In genomic region chr5:147716276-147716675, GRCm38 (mm10) we compare ENCODE assay signal across 14 mouse cellular contexts. TPM values are rescaled to one million over a fixed set of nuclear protein-coding genes. Genes with fewer than 3 reads are reported as not detected.
DNase-seq lines count a peak whose midpoint lies in the region; ATAC-seq and TF ChIP-seq lines count a peak whose summit lies in the region.
"Had no signal": no experiment of that assay in that cellular context is flagged by ENCODE, and none has a peak within 500 bp of the region (broad histone marks: within the 10 kb centered on the region; RNA-seq: fewer than 3 reads in every experiment).

No protein-coding gene starts in this region.

- peaks cover 19% of the 10 kb centered on the region for H3K27me3 ChIP-seq in heart, embryonic 12.5 days (replicated peaks)
- H3K27me3 ChIP-seq in heart, embryonic 10.5 days (ENCODE audit: insufficient read depth, poor library complexity, severe bottlenecking), result peaks cover 24% of the 10 kb centered on the region
- H3K27me3 ChIP-seq in thymus, adult 2 months (ENCODE audit: control insufficient read depth, insufficient read depth, low read length), result peaks cover 3% of the 10 kb centered on the region; the same call in 1 of the 2 replicates

- no peak overlapping the region for H3K4me3 ChIP-seq in heart, embryonic 12.5 days
- H3K4me3 ChIP-seq in heart, embryonic 10.5 days, result no peak overlapping the region
- no peak overlapping the region for H3K4me3 ChIP-seq in thymus, adult 2 months (ENCODE audit: control insufficient read depth, insufficient read depth, low read length)
- H3K4me3 ChIP-seq: erythroblast, embryonic 14.5 days; limb, embryonic 12.5 days; liver, embryonic 15.5 days; megakaryocyte, embryonic 14.5 days had no signal

- no peak for TF ChIP-seq CTCF in thymus, adult 2 months (IDR thresholded peaks at IDR 0.05; ENCODE audit: borderline replicate concordance, control insufficient read depth, extremely low read depth, insufficient read depth, low read length, poor library complexity)

- no peak overlapping the region for H3K9ac ChIP-seq in heart, embryonic 12.5 days
- H3K9ac ChIP-seq: limb, embryonic 12.5 days; liver, embryonic 15.5 days had no signal

- no peak for TF ChIP-seq POLR2A in thymus, adult 2 months (IDR thresholded peaks at IDR 0.05; ENCODE audit: control insufficient read depth, extremely low read depth, insufficient read depth, low read length, poor library complexity)

- no peak for ATAC-seq in heart, embryonic 12.5 days (ENCODE audit: insufficient number of reproducible peaks, low FRiP score)
- ATAC-seq: activated CD4-positive, CD25-positive, alpha-beta regulatory T cell, adult 4 months had no signal

- DNase-seq in heart, embryonic 10.5 days (ENCODE audit: low spot score), result no peak
- DNase-seq in left cerebral cortex, postnatal 4 days, result peak; percentile 23
- DNase-seq in left cerebral cortex, postnatal 14 days (ENCODE audit: low spot score in 2 of 2), result no peak
- peak; percentile 60 for DNase-seq in brain, adult 2 months (ENCODE audit: low read depth, low spot score)
- DNase-seq in fat pad, adult 2 months (ENCODE audit: extremely low read depth, low read depth, low spot score), result peak; percentile 13
- no peak for DNase-seq in thymus, adult 2 months
- DNase-seq: gastrocnemius, postnatal 25 days; kidney, adult 8-10 months had no signal

- intact Hi-C loops in left cerebral cortex, postnatal 4 days (cut with DNase I), result no loop called here
- intact Hi-C loops in left cerebral cortex, postnatal 14 days (cut with DNase I), result loop anchor here (10.0 kb wide), 1 partner anchor 129 kb away; no protein-coding TSS in a partner anchor

- H3K27ac ChIP-seq in heart, embryonic 12.5 days (ENCODE audit: poor library complexity, severe bottlenecking), result peak overlapping the region; percentile 49; the same call in 1 of the 2 replicates
- H3K27ac ChIP-seq in heart, embryonic 10.5 days, result no peak overlapping the region
- H3K27ac ChIP-seq in thymus, adult 2 months (ENCODE audit: control insufficient read depth, insufficient read depth, low read length), result no peak overlapping the region
- H3K27ac ChIP-seq: limb, embryonic 12.5 days; liver, embryonic 15.5 days had no signal

- peaks cover 25% of the 10 kb centered on the region for H3K4me1 ChIP-seq in heart, embryonic 12.5 days (replicated peaks)
- peaks cover 22% of the 10 kb centered on the region for H3K4me1 ChIP-seq in heart, embryonic 10.5 days
- H3K4me1 ChIP-seq in thymus, adult 2 months (replicated peaks; ENCODE audit: control insufficient read depth, insufficient read depth, low read length), result no peaks in the 10 kb centered on the region
- H3K4me1 ChIP-seq: limb, embryonic 12.5 days; liver, embryonic 15.5 days had no signal

- H3K36me3 ChIP-seq in heart, embryonic 12.5 days, result no peaks in the 10 kb centered on the region
- H3K36me3 ChIP-seq in heart, embryonic 10.5 days, result 0 out of 2 replicates have a peak, but pooled peaks cover 2% of the 10 kb centered on the region
- H3K36me3 ChIP-seq in thymus, adult 2 months (ENCODE audit: control insufficient read depth, insufficient read depth, low read length), result no peaks in the 10 kb centered on the region
- H3K36me3 ChIP-seq: limb, embryonic 12.5 days; liver, embryonic 15.5 days had no signal

- peak overlapping the region; percentile 6; the same call in 1 of the 2 replicates for H3K4me2 ChIP-seq in heart, embryonic 12.5 days
- H3K4me2 ChIP-seq: limb, embryonic 12.5 days; liver, embryonic 15.5 days had no signal

- WGBS in heart, embryonic 12.5 days, result 83% methylated on average over 9 of the region's 9 CpGs
- 80% methylated on average over 9 of the region's 9 CpGs for whole genome bisulfite sequencing in heart, embryonic 10.5 days
- 93% methylated on average over 9 of the region's 9 CpGs for WGBS in thymus, adult 2 months

- no peaks in the 10 kb centered on the region for H3K9me3 ChIP-seq in heart, embryonic 12.5 days (replicated peaks)
- H3K9me3 ChIP-seq in heart, embryonic 10.5 days, result no peaks in the 10 kb centered on the region
- H3K9me3 ChIP-seq: limb, embryonic 12.5 days; liver, embryonic 15.5 days had no signal

RNA-seq across cellular contexts. Expression of gene Flt1, which starts 9.5 kb away (rescaled TPM):
- 27.8 and 30.4 TPM in 2 replicates for polyA plus RNA-seq in heart, embryonic 12.5 days (2016; fragmentation: Nextera tagmentation; extraction: Ambion mirVana)
- 20.6 and 21.6 TPM in 2 replicates for polyA plus RNA-seq in heart, embryonic 10.5 days (2016; fragmentation: Nextera tagmentation; extraction: Ambion mirVana)
- total RNA-seq in left cerebral cortex, postnatal 4 days (2021), result 10 to 100 TPM; 15.1 to 17.6 TPM
- 10 to 100 TPM; 28.9 to 35.8 TPM for total RNA-seq in left cerebral cortex, postnatal 14 days (2021)
- polyA plus RNA-seq in thymus, adult 2 months (2012; rRNA removed), result 2.0 TPM in 2 replicates
- polyA plus RNA-seq: activated CD4-positive, CD25-positive, alpha-beta regulatory T cell, adult 4 months had no signal

Comparison
In these comparisons a context has a peak if more than half of its experiments do, and no peak if none do; other contexts are left out.
1. DNase-seq: peak in left cerebral cortex, postnatal 4 days (single experiment), brain, adult 2 months (single experiment) and fat pad, adult 2 months (single experiment); none in heart, embryonic 10.5 days (single experiment), left cerebral cortex, postnatal 14 days (0 of 2) and thymus, adult 2 months (single experiment).